Mouse (Mus musculus) layer of hippocampus, postnatal 14 days (tissue): ENCODE data around the gene 4930412O13Rik. TPM values are rescaled to one million over a fixed set of nuclear protein-coding genes. Genes with fewer than 3 reads are reported as not detected.

ENCODE experiments used
- DNase-seq, 2 experiments: peaks; one replicate each; pipeline ENCODE4 v3.0.0; 2021 to 2022; ENCODE audit warnings: low spot score in 2 of 2, mixed read lengths in 1 of 2
- long read RNA-seq, 2 experiments: library from polyadenylated mRNA; stranded (forward); transcript quantifications; one replicate each; pipeline ENCODE4 v2.0.0; 2021
- total RNA-seq, 2 experiments: library from RNA; stranded (reverse); gene quantifications; 2 replicates each; pipeline ENCODE4 v1.2.3; 2021

The 4930412O13Rik gene
- not detected for total RNA-seq
- long read RNA-seq, experiment 1 = 0 reads
- long read RNA-seq, experiment 2 = 0 reads

- DNase-seq = no peak
Observed at GRCm38 (mm10) chr2:9881051-9881591, at the start of gene 4930412O13Rik. Gene 4930412O13Rik (plus strand): TSS chr2:9881252.

GRCm38 (mm10) chr2:9833712-9834111 lies 47.3 kb upstream of the 4930412O13Rik start:
- DNase-seq = no peak

GRCm38 (mm10) chr2:9835195-9835594 lies 45.9 kb upstream of the 4930412O13Rik start:
- no peak for DNase-seq

- no peak for DNase-seq
Observed at GRCm38 (mm10) chr2:9852851-9853576, 28.0 kb upstream of the 4930412O13Rik start.

- no peak for DNase-seq
Observed at GRCm38 (mm10) chr2:9855861-9856260, 25.2 kb upstream of the 4930412O13Rik start.

GRCm38 (mm10) chr2:9860698-9861097 lies 20.4 kb upstream of the 4930412O13Rik start:
- no peak for DNase-seq

- DNase-seq = no peak
Observed at GRCm38 (mm10) chr2:9867092-9867825, 13.8 kb upstream of the 4930412O13Rik start.

- DNase-seq = no peak
Observed at GRCm38 (mm10) chr2:9871141-9871716, 9.8 kb upstream of the 4930412O13Rik start.

- no peak for DNase-seq
Observed at GRCm38 (mm10) chr2:9871798-9872197, 9.3 kb upstream of the 4930412O13Rik start.

GRCm38 (mm10) chr2:9872682-9873081 lies 8.4 kb upstream of the 4930412O13Rik start:
- DNase-seq = no peak

GRCm38 (mm10) chr2:9873757-9874156 lies 7.3 kb upstream of the 4930412O13Rik start:
- DNase-seq = no peak

- DNase-seq = no peak
Observed at GRCm38 (mm10) chr2:9874467-9875219, 6.4 kb upstream of the 4930412O13Rik start.

GRCm38 (mm10) chr2:9875220-9875619 lies 5.8 kb upstream of the 4930412O13Rik start:
- DNase-seq = no peak

- no peak for DNase-seq
Observed at GRCm38 (mm10) chr2:9875676-9876357, 5.2 kb upstream of the 4930412O13Rik start.

GRCm38 (mm10) chr2:9876621-9877325 lies 4.3 kb upstream of the 4930412O13Rik start:
- no peak for DNase-seq

GRCm38 (mm10) chr2:9877326-9877690 lies 3.7 kb upstream of the 4930412O13Rik start:
- DNase-seq = no peak

- DNase-seq = no peak
Observed at GRCm38 (mm10) chr2:9877966-9878563, 3.0 kb upstream of the 4930412O13Rik start.

GRCm38 (mm10) chr2:9878564-9879081 lies 2.4 kb upstream of the 4930412O13Rik start:
- DNase-seq = no peak

- DNase-seq = no peak
Observed at GRCm38 (mm10) chr2:9879092-9879491, 2.0 kb upstream of the 4930412O13Rik start.
